7 mouse cellular contexts compared by ENCODE assay signal in the genomic region with DNA sequence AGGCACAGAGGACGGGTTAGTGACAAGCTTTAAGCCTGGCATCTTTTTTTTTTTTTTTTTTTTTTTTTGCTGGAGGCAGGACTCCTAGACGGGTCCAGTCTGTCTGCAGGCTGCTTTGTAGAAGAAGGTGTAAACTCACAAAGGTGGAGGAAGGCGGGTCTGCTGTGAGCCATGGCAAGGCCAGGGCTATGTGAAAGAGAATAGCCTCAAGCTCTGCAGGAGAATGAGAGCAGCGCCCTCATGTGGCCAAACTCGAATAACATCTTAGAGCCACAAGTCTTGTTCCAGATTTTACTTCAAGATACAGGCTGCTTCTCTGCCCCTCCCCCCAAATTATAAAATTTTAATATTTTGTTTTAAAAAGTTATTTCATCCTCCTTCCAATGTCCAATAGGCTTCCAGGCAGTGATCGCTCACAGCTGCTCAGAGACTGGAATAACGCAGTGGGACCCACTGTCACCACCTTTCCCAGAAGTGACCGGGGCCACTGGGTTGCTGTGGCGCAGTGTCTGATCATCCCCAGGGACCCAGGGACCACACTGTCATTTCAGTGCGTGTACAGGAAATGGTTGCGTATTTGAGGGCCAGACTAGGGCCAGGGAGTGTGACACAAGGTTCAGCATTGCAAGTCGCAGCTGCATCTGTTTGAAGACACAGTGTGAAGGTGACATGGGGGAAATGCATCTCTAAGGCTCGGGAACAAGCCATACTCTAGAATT.
DNase-seq lines count a peak whose midpoint lies in the region; ATAC-seq and TF ChIP-seq lines count a peak whose summit lies in the region.

No protein-coding gene starts in this region.

- H3K9ac ChIP-seq in heart, embryonic 11.5 days (ENCODE audit: low read depth, low read length), result no peak overlapping the region

- peak; percentile 33 for DNase-seq in MEL-GATA-1-ER (ENCODE audit: extremely low read depth, low read depth)
- DNase-seq in layer of hippocampus, adult 2 months (ENCODE audit: low spot score in 2 of 2), result peak; percentile 42 to 75
- peak; percentile 87 for DNase-seq in right cerebral cortex, postnatal 4 days

- no peaks in the 10 kb centered on the region for H3K27me3 ChIP-seq in heart, embryonic 11.5 days (ENCODE audit: control insufficient read depth, insufficient read depth, low read length)

- no peaks in the 10 kb centered on the region for H3K4me1 ChIP-seq in cortical plate, adult 2 months (ENCODE audit: control insufficient read depth, insufficient read depth, low read length)
- H3K4me1 ChIP-seq in heart, embryonic 11.5 days (ENCODE audit: control insufficient read depth, insufficient read depth, low read length), result no peaks in the 10 kb centered on the region

- WGBS in heart, embryonic 11.5 days (ENCODE audit: insufficient replicate concordance), result 48% methylated on average over 13 of the region's 13 CpGs

- H3K4me3 ChIP-seq in cortical plate, adult 2 months (ENCODE audit: insufficient read depth, low read length), result no peak overlapping the region
- no peak overlapping the region for H3K4me3 ChIP-seq in heart, embryonic 11.5 days (ENCODE audit: low read depth, low read length)
- H3K4me3 ChIP-seq in layer of hippocampus, adult 2 months, result no peak overlapping the region

- TF ChIP-seq POLR2A in cortical plate, adult 2 months (IDR thresholded peaks at IDR 0.05; ENCODE audit: extremely low read depth, insufficient read depth, low read length), result no peak

- ATAC-seq in CD4-positive, CD25-positive, alpha-beta regulatory T cell, adult 4 months, result peak; percentile 26
- peak; percentile 65; the same call in 1 of the 2 replicates for ATAC-seq in heart, embryonic 11.5 days (replicated peaks; ENCODE audit: insufficient number of reproducible peaks, low FRiP score, low TSS enrichment)
- ATAC-seq in megakaryocyte, adult 5-6 weeks (ENCODE audit: poor library complexity, severe bottlenecking), result peak; percentile 52

- no peak overlapping the region for H3K4me2 ChIP-seq in heart, embryonic 11.5 days

- peak; percentile 63 for TF ChIP-seq CTCF in cortical plate, adult 2 months (IDR thresholded peaks at IDR 0.05; ENCODE audit: extremely low read depth, insufficient read depth, low read length)
- TF ChIP-seq CTCF in layer of hippocampus, adult 2 months (conservative IDR thresholded peaks at IDR 0.05), result peak; percentile 77

- no peaks in the 10 kb centered on the region for H3K9me3 ChIP-seq in heart, embryonic 11.5 days (replicated peaks; ENCODE audit: control insufficient read depth, low read length)

- no peaks in the 10 kb centered on the region for H3K36me3 ChIP-seq in heart, embryonic 11.5 days (ENCODE audit: control insufficient read depth, insufficient read depth, low read length)

- H3K27ac ChIP-seq in cortical plate, adult 2 months (ENCODE audit: insufficient read depth, low read length), result no peak overlapping the region
- H3K27ac ChIP-seq in heart, embryonic 11.5 days (ENCODE audit: low read depth, low read length), result no peak overlapping the region
- H3K27ac ChIP-seq in layer of hippocampus, adult 2 months, result no peak overlapping the region

Comparison
In these comparisons a context has a peak if more than half of its experiments do, and no peak if none do; other contexts are left out.
1. DNase-seq: peak in every context shown above with its lines; median percentile 87 in right cerebral cortex, postnatal 4 days; 58 in layer of hippocampus, adult 2 months; 33 in MEL-GATA-1-ER.